Mouse (Mus musculus): ENCODE measurements around the gene Tmem98. TPM values are rescaled to one million over a fixed set of nuclear protein-coding genes. Genes with fewer than 3 reads are reported as not detected.

Tmem98 gene
- polyA plus RNA-seq, 1 experiment from 2014 or later: 126 TPM

- ATAC-seq (ENCODE audit: low FRiP score, low TSS enrichment) (no peak), DNase-seq (ENCODE audit: low spot score) (no peak)
- no peaks in the 10 kb centered on the region for H3K36me3 ChIP-seq (ENCODE audit: control insufficient read depth, insufficient read depth, low read length)
- H3K4me2 ChIP-seq (replicated peaks; ENCODE audit: low read depth): no peak overlapping the region
- TF ChIP-seq EP300 (optimal IDR thresholded peaks at IDR 0.05) (no peak), CTCF (IDR thresholded peaks at IDR 0.05; ENCODE audit: low read depth) (no peak)
- H3K4me1 ChIP-seq (replicated peaks; ENCODE audit: control insufficient read depth, insufficient read depth): no peaks in the 10 kb centered on the region
- no peak overlapping the region for H3K4me3 ChIP-seq (ENCODE audit: low read depth, low read length)
- no peaks in the 10 kb centered on the region for H3K9me3 ChIP-seq (ENCODE audit: control insufficient read depth, low read length)
- no peak overlapping the region for H3K9ac ChIP-seq (ENCODE audit: low read length)
- no peaks in the 10 kb centered on the region for H3K27me3 ChIP-seq (ENCODE audit: control insufficient read depth, insufficient read depth, low read length)
- WGBS: 90% methylated on average over 7 of the region's 7 CpGs
- no peak overlapping the region for H3K27ac ChIP-seq (replicated peaks)
Observed at GRCm38 (mm10) chr11:80862941-80863340, 53.0 kb downstream of the Tmem98 start.

- H3K27me3 ChIP-seq (ENCODE audit: control insufficient read depth, insufficient read depth, low read length): no peaks in the 10 kb centered on the region
- no peak overlapping the region for H3K4me3 ChIP-seq (ENCODE audit: low read depth, low read length)
- no peak for TF ChIP-seq CTCF (IDR thresholded peaks at IDR 0.05; ENCODE audit: low read depth)
- TF ChIP-seq EP300 (optimal IDR thresholded peaks at IDR 0.05): no peak
- no peak overlapping the region for H3K27ac ChIP-seq (replicated peaks)
- DNase-seq (ENCODE audit: low spot score) (no peak), ATAC-seq (ENCODE audit: low FRiP score, low TSS enrichment) (no peak)
- H3K4me2 ChIP-seq (replicated peaks; ENCODE audit: low read depth): no peak overlapping the region
- no peaks in the 10 kb centered on the region for H3K36me3 ChIP-seq (ENCODE audit: control insufficient read depth, insufficient read depth, low read length)
- H3K9ac ChIP-seq (ENCODE audit: low read length): no peak overlapping the region
- no peaks in the 10 kb centered on the region for H3K4me1 ChIP-seq (replicated peaks; ENCODE audit: control insufficient read depth, insufficient read depth)
- H3K9me3 ChIP-seq (ENCODE audit: control insufficient read depth, low read length): no peaks in the 10 kb centered on the region
- WGBS: 86% methylated on average over 1 of the region's 1 CpGs
Observed at GRCm38 (mm10) chr11:80868039-80868438, 58.1 kb downstream of the Tmem98 start.

Other genes starting within 250 kb of the Tmem98 start
- 21.6 and 24.4 TPM in 2 replicates for gene Myo1d, start 30.1 kb upstream of the Tmem98 start, polyA plus RNA-seq (2015; fragmentation: Nextera tagmentation; extraction: Ambion mirVana)
- gene Spaca3, start 48.2 kb downstream of the Tmem98 start, polyA plus RNA-seq (2015; fragmentation: Nextera tagmentation; extraction: Ambion mirVana): 0.35 and 0.44 TPM in 2 replicates